Mouse (Mus musculus) cerebellum, adult 11 months (tissue): ENCODE measurements at regions not wholly inside any gene's neighbourhood (a gene's known extent, or its start where the extent isn't known, plus 50 kb on each side); places are given as distances from the start of the nearest gene placed in this dataset.
"Not testable (repeated sequence)": the region's sequence is repeated elsewhere in the genome, so short reads cannot be mapped to it uniquely, and the experiment has no call there.

Source experiments
- DNase-seq: peaks from one replicate; pipeline ENCODE4 v3.0.0; 2022

DNA sequence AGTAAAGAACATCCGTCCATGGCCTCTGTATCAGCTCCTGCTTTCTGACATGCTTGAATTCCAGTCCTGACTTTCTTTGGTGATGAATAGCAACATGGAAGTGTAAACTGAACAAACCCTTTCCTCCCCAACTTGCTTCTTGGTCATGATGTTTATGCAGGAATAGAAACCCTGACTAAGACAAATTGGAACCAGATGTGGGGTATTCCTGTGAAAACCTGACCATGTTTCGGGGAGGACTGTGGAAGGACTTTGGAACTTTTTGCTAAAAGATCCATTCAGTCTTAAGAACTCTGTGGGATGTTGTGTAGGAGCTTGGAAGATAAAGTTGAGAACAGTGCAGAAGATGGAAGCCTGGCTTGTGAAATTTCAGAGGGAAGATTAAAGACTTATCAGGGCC lies 410.0 kb downstream of the Kif2b start:
- DNase-seq: not testable (repeated sequence)

DNA sequence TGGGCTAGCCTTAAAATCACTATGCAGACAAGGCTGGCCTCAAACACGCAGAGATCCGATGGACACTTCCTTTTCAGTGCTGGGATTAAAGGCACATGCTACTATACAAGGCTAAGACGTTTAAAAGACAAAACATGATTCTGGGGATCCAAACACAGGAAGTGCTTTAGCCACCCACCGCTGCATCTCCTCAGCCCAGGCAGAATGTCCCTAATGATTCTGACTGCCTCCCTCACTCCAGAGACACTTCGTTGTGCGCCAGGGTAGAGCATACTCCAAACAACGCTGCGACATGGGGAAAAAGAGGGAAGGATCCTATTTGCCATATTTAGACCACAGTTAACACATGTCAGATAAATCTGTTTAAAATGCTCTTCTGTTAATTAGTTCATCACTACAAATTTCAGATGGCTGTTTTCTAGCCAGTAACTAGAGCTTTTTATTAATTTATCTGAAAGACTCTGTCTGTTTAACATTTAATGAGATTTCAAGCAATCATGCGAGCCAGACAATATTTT lies 443.5 kb downstream of the Kif2b start:
- DNase-seq: no peak

DNA sequence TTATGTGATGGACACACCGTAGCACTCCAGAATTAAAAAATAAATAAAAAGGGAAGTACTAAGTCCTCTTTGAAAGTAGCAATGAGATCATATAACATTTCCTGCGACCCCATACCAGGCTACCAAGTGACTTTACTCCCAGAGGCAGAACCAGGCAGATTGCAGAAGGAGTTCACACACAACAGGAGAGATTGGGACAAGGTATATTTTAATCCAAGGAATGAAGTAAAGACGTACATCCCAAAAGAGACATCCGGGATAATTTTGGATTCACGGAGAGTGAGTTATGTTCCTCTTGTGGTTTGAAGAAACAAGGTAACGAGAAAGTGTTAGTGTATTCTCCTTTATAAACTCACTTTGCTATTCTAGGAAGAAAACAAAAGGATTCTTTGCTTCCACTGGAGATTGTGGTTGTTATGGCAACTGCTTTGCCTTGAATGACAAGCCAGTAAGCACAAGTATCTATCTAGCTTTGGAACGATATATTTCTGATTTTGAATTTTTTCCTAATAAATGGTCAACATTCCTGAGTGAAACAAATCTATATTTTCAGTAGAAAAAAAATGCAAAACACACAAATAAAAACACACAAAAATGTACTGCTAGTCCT lies 444.5 kb downstream of the Kif2b start:
- DNase-seq: no peak

DNA sequence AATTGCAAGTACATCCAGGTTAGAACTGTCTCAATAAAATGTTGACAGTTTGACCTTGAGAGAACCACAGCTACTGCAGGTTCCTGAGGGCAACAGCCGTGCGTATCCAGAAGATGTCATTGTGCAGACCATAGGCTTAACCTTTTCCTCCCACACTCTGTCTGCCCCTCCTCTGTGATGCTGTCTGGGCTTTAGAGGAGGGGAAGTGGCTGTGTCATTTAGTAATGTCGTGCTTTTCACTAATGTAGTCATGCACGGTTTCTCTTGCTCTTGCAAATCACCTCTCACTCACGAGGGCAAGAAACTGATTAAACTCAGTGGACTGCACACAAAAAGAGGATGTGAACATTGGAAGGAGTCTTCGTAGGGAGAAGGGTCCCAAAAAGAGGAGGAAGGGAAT lies 443.8 kb upstream of the Tom1l1 start:
- DNase-seq: no peak

DNA sequence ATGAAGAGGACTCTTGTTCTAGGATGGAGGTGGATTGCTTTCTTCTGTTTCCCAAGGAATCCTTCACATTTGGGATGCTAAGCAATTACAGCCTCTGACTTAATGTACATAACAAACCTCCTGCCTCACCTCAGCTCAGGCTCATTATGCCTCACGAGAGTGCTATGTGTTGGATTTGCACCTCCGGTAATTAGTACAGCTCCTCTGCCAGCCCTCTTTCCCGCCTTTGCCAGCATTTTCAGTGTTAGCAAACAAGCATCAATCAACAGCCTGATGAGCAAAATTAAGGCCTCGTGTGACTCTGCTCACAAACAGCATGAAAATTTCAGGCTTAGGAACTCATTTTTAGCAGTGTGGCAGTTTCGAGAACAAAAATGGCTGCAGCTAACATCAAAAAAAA lies 410.0 kb upstream of the Tom1l1 start:
- no peak for DNase-seq

DNA sequence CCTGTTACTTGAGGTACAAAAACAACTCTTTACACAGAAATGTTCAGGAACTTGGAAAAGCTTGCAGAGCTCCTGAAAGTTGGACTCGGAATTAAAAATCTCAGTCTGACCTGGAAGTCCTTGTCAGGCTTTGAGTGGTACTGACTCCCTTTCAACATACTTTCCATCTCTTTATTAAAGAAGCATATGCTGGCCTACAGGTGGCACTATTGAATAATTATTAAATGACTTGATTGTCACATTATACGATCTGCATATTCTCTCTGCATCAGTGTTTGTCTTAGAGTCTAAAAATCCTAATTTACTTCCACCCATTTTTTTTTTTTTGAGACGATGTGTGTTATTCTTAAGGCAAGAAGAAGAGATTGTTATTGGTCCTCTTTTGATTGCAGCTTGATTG lies 409.4 kb upstream of the Tom1l1 start:
- DNase-seq: no peak

DNA sequence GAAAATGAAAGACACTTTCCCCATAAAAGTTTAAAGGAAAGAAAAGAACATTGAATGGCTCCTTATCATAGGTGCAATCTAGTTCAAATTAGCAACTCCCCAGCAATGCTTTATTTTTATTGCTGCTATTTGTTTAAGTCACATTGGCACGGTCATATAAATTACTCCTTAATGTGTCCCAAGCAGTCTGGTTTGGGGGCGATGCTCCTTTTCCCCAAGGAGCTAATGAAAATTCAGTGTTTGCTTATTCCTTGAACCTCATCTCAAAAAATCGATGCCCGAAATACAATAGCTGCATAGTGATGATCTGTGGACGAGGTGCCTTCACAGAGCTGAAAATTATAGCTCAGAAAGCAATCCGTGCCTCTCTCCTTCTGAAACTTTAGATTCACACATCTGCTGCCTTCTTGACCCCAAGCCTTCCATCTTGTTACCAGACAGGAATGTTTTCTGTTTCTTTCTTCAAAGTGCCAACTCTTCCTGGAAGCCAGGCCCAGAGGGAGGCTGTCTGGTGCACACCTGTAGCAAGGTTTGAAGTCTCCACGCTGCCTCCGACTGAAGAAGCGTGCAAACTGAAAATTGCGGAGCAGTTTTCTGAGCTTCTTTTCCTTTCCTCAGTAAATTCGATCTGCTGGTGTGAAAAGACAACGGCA lies 408.0 kb upstream of the Tom1l1 start:
- no peak for DNase-seq

DNA sequence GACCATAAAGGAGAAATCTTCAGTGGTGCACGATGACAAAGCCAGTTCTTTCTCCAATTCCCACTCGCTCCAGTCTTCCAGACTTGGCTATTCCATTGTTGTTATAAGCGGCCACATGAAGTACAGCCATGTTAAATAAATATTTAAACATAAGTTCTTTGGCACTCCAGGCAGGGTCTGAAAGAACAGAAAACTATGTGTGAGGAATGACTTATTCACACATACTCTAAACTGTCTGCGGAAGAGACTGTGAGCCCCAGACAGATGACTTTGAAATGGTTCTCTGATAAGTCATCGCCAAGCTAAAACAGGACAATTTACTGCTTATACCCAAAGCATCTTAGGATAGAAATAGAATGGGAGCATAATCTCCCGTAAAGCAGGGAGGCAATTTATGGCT lies 377.2 kb upstream of the Tom1l1 start:
- DNase-seq: no peak

DNA sequence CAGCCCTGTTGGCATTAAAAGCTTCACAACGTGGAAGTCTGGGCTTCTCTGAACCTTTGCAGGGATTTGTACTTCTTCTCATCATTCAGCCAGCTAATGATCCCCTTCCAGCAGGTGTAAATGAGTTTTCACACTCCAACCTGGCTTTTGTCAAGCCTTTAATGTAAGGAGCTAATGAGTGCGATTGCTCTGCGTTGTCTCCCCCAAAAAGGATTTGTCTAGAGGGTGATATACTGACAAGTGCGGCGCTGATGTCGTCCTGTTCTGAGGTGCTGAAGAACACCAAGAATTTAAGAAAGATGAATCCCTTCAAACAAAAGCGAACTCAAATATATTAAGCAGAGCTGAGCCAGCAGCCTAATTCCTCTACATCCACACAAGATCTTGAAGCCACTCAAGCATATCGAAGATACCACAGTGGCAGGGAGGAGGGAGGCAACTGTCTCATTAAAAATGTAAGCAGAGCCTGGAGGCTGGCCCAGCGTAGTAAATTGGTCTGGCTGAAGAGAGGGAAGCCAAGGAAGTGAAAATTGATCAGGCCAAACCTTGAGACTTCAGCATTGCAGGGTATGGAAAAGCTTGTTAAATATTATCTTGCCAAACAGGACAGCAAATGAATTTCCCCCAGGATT lies 368.9 kb upstream of the Tom1l1 start:
- no peak for DNase-seq

DNA sequence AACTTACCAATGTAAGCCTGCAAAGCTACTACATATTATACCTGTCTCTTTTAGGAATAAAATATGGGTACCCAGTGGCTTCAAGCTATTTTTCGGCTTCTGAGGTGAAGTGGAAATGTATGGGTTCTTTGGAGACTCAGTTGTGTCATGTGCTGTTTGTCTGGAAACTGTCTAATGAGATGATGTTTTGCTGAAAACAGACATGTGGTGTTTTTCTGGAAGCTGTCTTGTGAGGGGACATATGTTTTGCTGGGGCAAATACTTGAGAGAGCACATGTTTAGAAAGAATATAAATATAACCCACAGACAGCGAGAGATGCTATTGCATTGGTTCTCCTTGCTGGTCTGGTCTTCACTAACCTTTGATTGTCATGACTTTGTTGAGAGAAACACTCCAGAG lies 365.2 kb upstream of the Tom1l1 start:
- no peak for DNase-seq

DNA sequence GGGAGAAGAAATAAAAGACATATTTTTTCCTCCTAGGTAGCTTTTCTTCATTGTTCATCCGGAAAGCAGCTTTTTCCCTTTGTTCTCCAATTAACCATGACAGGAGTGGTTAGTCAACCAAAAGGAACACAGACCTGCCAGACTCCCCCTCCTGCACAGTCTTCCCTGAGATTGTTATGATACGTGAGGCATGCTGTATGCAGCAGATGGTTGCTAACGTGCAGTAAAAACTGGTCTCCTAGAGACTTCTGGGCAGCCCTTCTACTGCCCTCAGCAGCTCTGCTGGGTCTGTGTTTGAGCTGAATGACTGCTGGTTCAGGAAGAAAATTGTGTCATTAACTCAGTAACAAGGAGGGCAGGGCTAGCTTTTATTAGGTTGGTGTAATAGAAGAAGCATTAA lies 363.5 kb upstream of the Tom1l1 start:
- no peak for DNase-seq

DNA sequence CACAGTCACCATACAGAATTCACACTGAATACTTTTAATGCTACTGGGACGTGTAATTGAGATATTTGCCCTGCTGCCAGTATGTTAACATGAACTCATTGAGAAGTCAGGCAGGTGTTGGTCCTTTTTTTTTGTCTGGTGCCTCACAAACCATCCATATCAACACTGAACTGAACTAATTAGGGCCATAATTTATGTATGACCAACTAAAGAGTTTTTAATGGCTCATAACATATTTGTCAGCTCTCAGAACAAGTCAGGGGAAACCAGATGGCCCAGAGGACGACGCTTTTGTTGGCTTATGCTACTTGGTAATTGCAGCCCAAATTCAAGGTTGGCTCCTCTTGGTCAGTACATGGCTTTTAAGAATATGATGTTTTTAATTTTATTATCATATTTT lies 353.3 kb upstream of the Tom1l1 start:
- DNase-seq: no peak
